Mouse (Mus musculus): Measurements from ENCODE around the gene 5430427O19Rik. TPM values are rescaled to one million over a fixed set of nuclear protein-coding genes. Genes with fewer than 3 reads are reported as not detected.

Gene 5430427O19Rik
- 0.04 TPM in 1 of 2 replicates, not detected in the other for total RNA-seq (2012; rRNA removed)

DNA sequence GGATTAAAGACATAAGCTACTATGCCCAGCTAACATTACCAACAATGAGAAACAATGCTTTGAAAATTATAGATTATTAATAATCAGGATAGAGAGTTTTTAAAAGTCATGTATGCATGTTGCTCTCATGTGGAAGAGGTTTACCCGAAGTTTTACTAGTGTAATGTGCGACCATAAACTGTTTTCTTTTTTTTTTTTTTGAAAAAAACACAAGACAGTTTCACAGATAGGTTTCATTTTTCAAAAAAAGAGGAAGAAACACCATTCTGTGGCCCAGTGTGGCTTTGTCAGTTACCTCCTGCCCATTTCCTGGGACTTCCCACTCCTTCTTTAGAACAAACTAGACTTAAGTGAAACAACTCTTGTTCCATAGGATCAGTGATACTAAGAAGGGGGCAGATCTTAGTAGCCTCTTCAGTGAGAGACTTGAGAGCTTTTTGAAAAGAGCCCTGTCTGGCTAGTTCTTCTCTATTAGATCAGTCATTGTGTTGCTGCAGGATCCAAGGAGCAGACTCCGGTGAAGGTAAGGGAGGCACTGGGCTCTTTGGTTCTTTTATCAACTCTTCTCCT, at the start of gene 5430427O19Rik:
Gene 5430427O19Rik, plus strand, starts transcription at position 441 of the 570 bp plus-strand sequence.
- in situ Hi-C loops (cut with MboI; ENCODE audit: low sequenced_read_pairs in 2 of 2, unreplicated experiment in 2 of 2), result no loop called here
- Histone ChIP-seq H3K36me3 (ENCODE audit: control insufficient read depth, insufficient read depth, low read length, poor library complexity, severe bottlenecking) (no peaks in the 10 kb centered on the region), H3K4me1 (ENCODE audit: control insufficient read depth in 2 of 2, insufficient read depth in 2 of 2, low read length in 2 of 2, poor library complexity in 1 of 2) (no peaks in the 10 kb centered on the region), H3K9ac (ENCODE audit: insufficient read depth, low read depth, low read length, poor library complexity, severe bottlenecking) (no peak within 1 kb of the TSS), H3K4me3 (ENCODE audit: insufficient read depth in 1 of 2, low read depth in 1 of 2, low read length in 2 of 2, poor library complexity in 1 of 2, severe bottlenecking in 1 of 2) (no peak within 1 kb of the TSS), H3K27ac (ENCODE audit: insufficient read depth, low read depth, low read length, poor library complexity, severe bottlenecking) (no peak within 1 kb of the TSS), H3K9me3 (ENCODE audit: control insufficient read depth, insufficient read depth, low read depth, low read length) (no peaks in the 10 kb centered on the region)
- TF ChIP-seq ZC3H11A (IDR thresholded peaks at IDR 0.05; ENCODE audit: borderline replicate concordance, low read depth, low read length), result no peak
- TF ChIP-seq HCFC1 (IDR thresholded peaks at IDR 0.05; ENCODE audit: borderline replicate concordance, insufficient read depth, low read length), result no peak
- no peak for TF ChIP-seq CHD2 (IDR thresholded peaks at IDR 0.05; ENCODE audit: low read depth, low read length)
- TF ChIP-seq MAFK (IDR thresholded peaks at IDR 0.05; ENCODE audit: insufficient read depth, low read depth, low read length), result no peak
- no peak for TF ChIP-seq ZNF384 (IDR thresholded peaks at IDR 0.05; ENCODE audit: low read depth, low read length)
- DNase-seq (ENCODE audit: low read depth, low spot score), result no peak

DNA sequence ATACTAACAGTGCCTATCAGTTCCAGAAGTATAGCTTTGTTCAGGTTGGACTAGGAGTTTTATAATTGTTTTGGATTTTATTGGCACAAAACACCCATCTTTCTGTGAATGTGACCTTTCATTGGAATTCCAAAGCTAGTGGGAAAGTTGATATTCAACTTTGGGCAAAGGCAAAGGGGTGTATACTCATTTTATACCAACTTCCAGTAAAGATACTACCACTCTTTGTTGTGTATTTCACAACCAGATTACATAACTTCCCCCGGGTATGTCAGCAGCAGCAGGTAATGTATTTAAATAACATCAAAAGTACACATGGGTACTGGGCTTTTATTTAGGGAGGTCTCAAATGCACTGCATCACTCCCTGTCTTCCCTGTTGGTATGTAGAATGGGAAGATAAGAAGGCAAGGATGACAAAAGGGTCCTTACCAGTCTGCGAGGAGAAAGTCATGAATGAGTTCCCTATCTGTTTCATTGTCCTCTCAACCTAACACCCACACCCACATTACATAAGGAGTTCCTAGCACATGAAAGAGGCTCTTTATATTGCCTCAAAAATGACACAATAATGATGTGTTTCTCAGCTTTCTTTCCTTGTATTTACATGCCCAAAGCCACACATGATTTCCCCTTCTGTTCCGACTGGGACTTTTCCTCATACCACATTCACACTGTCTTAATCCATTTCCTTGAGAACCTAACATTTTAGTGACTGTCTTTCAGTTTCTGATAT, 42.3 kb upstream of the 5430427O19Rik start:
- Histone ChIP-seq H3K9me3 (ENCODE audit: control insufficient read depth, insufficient read depth, low read depth, low read length) (no peaks in the 10 kb centered on the region), H3K4me3 (ENCODE audit: insufficient read depth in 1 of 2, low read depth in 1 of 2, low read length in 2 of 2, poor library complexity in 1 of 2, severe bottlenecking in 1 of 2) (no peak overlapping the region), H3K9ac (ENCODE audit: insufficient read depth, low read depth, low read length, poor library complexity, severe bottlenecking) (no peak overlapping the region), H3K27ac (ENCODE audit: insufficient read depth, low read depth, low read length, poor library complexity, severe bottlenecking) (no peak overlapping the region), H3K36me3 (ENCODE audit: control insufficient read depth, insufficient read depth, low read length, poor library complexity, severe bottlenecking) (no peaks in the 10 kb centered on the region), H3K4me1 (ENCODE audit: control insufficient read depth in 2 of 2, insufficient read depth in 2 of 2, low read length in 2 of 2, poor library complexity in 1 of 2) (0 out of 4 replicates have a peak, but pooled peaks cover 0 to 2% of the 10 kb centered on the region in 2 experiments)
- TF ChIP-seq CHD2 (IDR thresholded peaks at IDR 0.05; ENCODE audit: low read depth, low read length) (no peak), MAFK (IDR thresholded peaks at IDR 0.05; ENCODE audit: insufficient read depth, low read depth, low read length) (no peak), ZC3H11A (IDR thresholded peaks at IDR 0.05; ENCODE audit: borderline replicate concordance, low read depth, low read length) (no peak), HCFC1 (IDR thresholded peaks at IDR 0.05; ENCODE audit: borderline replicate concordance, insufficient read depth, low read length) (no peak), ZNF384 (IDR thresholded peaks at IDR 0.05; ENCODE audit: low read depth, low read length) (no peak)
- in situ Hi-C loops (cut with MboI; ENCODE audit: low sequenced_read_pairs in 2 of 2, unreplicated experiment in 2 of 2), result no loop called here
- DNase-seq (ENCODE audit: low read depth, low spot score), result no peak

DNA sequence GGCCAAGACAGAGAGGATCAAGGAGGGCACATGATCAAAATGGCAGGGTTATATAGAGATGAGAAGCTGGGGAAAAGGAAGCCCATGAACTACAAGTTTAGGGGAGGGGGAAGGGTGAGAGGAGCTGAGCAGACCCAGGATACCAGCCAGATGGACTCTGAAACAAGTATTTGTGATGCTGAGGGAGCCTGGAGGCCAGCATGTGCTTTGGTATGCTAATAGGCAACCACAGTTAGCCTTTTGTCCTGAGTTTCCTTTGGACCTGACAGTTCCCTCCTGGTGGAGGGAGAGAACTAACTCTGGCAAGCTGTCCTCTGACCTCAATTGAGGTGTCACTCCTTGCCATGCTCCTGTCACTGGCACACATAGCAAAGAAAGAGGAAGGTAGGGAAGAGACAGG, 41.2 kb upstream of the 5430427O19Rik start:
- Histone ChIP-seq H3K27ac (ENCODE audit: insufficient read depth, low read depth, low read length, poor library complexity, severe bottlenecking) (no peak overlapping the region), H3K4me1 (ENCODE audit: control insufficient read depth in 2 of 2, insufficient read depth in 2 of 2, low read length in 2 of 2, poor library complexity in 1 of 2) (0 out of 4 replicates have a peak, but pooled peaks cover 0 to 2% of the 10 kb centered on the region in 2 experiments), H3K36me3 (ENCODE audit: control insufficient read depth, insufficient read depth, low read length, poor library complexity, severe bottlenecking) (no peaks in the 10 kb centered on the region), H3K4me3 (ENCODE audit: insufficient read depth in 1 of 2, low read depth in 1 of 2, low read length in 2 of 2, poor library complexity in 1 of 2, severe bottlenecking in 1 of 2) (no peak overlapping the region), H3K9me3 (ENCODE audit: control insufficient read depth, insufficient read depth, low read depth, low read length) (no peaks in the 10 kb centered on the region), H3K9ac (ENCODE audit: insufficient read depth, low read depth, low read length, poor library complexity, severe bottlenecking) (no peak overlapping the region)
- in situ Hi-C loops (cut with MboI; ENCODE audit: low sequenced_read_pairs in 2 of 2, unreplicated experiment in 2 of 2), result no loop called here
- TF ChIP-seq CHD2 (IDR thresholded peaks at IDR 0.05; ENCODE audit: low read depth, low read length), result no peak
- TF ChIP-seq ZNF384 (IDR thresholded peaks at IDR 0.05; ENCODE audit: low read depth, low read length), result no peak
- TF ChIP-seq ZC3H11A (IDR thresholded peaks at IDR 0.05; ENCODE audit: borderline replicate concordance, low read depth, low read length), result no peak
- no peak for TF ChIP-seq HCFC1 (IDR thresholded peaks at IDR 0.05; ENCODE audit: borderline replicate concordance, insufficient read depth, low read length)
- no peak for TF ChIP-seq MAFK (IDR thresholded peaks at IDR 0.05; ENCODE audit: insufficient read depth, low read depth, low read length)
- DNase-seq (ENCODE audit: low read depth, low spot score), result peak; percentile 13

DNA sequence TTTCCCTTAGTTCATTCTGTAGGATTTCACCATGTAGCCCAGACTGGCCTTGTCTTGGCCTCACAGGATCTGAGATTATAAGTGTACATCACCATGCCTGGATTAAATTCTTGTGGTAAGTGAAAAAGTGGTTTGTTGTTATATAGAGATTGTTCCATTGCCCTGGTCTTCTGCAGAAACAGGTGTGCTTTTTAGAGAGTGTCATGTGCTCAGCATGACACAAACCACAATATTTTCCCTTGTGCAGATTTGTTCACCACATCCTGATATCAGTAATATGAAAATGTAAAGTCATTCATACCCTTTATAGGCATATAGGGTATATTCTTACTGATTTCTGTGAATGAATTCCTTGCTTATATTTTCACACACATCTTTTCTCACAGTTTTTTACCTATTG, 31.0 kb upstream of the 5430427O19Rik start:
- in situ Hi-C loops (cut with MboI; ENCODE audit: low sequenced_read_pairs in 2 of 2, unreplicated experiment in 2 of 2), result no loop called here
- TF ChIP-seq MAFK (IDR thresholded peaks at IDR 0.05; ENCODE audit: insufficient read depth, low read depth, low read length) (no peak), ZNF384 (IDR thresholded peaks at IDR 0.05; ENCODE audit: low read depth, low read length) (no peak), ZC3H11A (IDR thresholded peaks at IDR 0.05; ENCODE audit: borderline replicate concordance, low read depth, low read length) (no peak), HCFC1 (IDR thresholded peaks at IDR 0.05; ENCODE audit: borderline replicate concordance, insufficient read depth, low read length) (no peak), CHD2 (IDR thresholded peaks at IDR 0.05; ENCODE audit: low read depth, low read length) (no peak)
- no peak for DNase-seq (ENCODE audit: low read depth, low spot score)
- Histone ChIP-seq H3K9me3 (ENCODE audit: control insufficient read depth, insufficient read depth, low read depth, low read length) (no peaks in the 10 kb centered on the region), H3K9ac (ENCODE audit: insufficient read depth, low read depth, low read length, poor library complexity, severe bottlenecking) (no peak overlapping the region), H3K4me3 (ENCODE audit: insufficient read depth in 1 of 2, low read depth in 1 of 2, low read length in 2 of 2, poor library complexity in 1 of 2, severe bottlenecking in 1 of 2) (no peak overlapping the region), H3K4me1 (ENCODE audit: control insufficient read depth in 2 of 2, insufficient read depth in 2 of 2, low read length in 2 of 2, poor library complexity in 1 of 2) (no peaks in the 10 kb centered on the region), H3K27ac (ENCODE audit: insufficient read depth, low read depth, low read length, poor library complexity, severe bottlenecking) (no peak overlapping the region), H3K36me3 (ENCODE audit: control insufficient read depth, insufficient read depth, low read length, poor library complexity, severe bottlenecking) (no peaks in the 10 kb centered on the region)
